Mouse (Mus musculus) heart, embryonic 11.5 days (tissue): ENCODE data around the gene Smtn. TPM values are rescaled to one million over a fixed set of nuclear protein-coding genes. Genes with fewer than 3 reads are reported as not detected.

Experiments
- ATAC-seq: fragments of 200-750 bp; cut with Nextera tagmentation; replicated peaks from 2 replicates; pipeline ENCODE4 v1.8.0; 2017; ENCODE audit warnings: moderate library complexity; ENCODE audit not compliant: insufficient number of reproducible peaks, low FRiP score, low TSS enrichment
- H3K27ac ChIP-seq: fragments of 300-500 bp; sonication (generic); 2 replicates; pipeline ENCODE4 v1.5.1; 2014; ENCODE audit warnings: mild to moderate bottlenecking, low read depth, low read length
- H3K27me3 ChIP-seq: fragments of 300-500 bp; sonication (generic); 2 replicates; pipeline ENCODE4 v1.6.1; 2014; ENCODE audit warnings: mild to moderate bottlenecking, low read length, mixed read lengths; ENCODE audit not compliant: control insufficient read depth, insufficient read depth
- H3K36me3 ChIP-seq: fragments of 300-500 bp; sonication (generic); 2 replicates; pipeline ENCODE4 v1.6.1; 2014; ENCODE audit warnings: mild to moderate bottlenecking, low read length, moderate library complexity, mixed read lengths; ENCODE audit not compliant: control insufficient read depth, insufficient read depth
- H3K4me1 ChIP-seq: fragments of 300-500 bp; sonication (generic); 2 replicates; pipeline ENCODE4 v1.6.1; 2014; ENCODE audit warnings: low read length; ENCODE audit not compliant: control insufficient read depth, insufficient read depth
- H3K4me2 ChIP-seq: fragments of 300-500 bp; sonication (generic); 2 replicates; pipeline ENCODE4 v1.6.1; 2014; ENCODE audit warnings: mild to moderate bottlenecking, moderate library complexity
- H3K4me3 ChIP-seq: fragments of 300-500 bp; sonication (generic); 2 replicates; pipeline ENCODE4 v1.5.1; 2014; ENCODE audit warnings: low read depth, low read length
- H3K9ac ChIP-seq: fragments of 300-500 bp; sonication (generic); 2 replicates; pipeline ENCODE4 v1.6.1; 2014; ENCODE audit warnings: mild to moderate bottlenecking, low read depth, low read length, moderate library complexity
- H3K9me3 ChIP-seq: fragments of 300-500 bp; sonication (generic); replicated peaks from 2 replicates; pipeline ENCODE4 v1.6.1; 2016; ENCODE audit warnings: low read length; ENCODE audit not compliant: control insufficient read depth
- WGBS: fragments of 180-500 bp; shearing (Covaris S2); extraction: QIAGEN DNeasy Blood & Tissue Kit; methylation state at CpG from one replicate; pipeline ENCODE4 v1.1.7; 2014; ENCODE audit not compliant: insufficient replicate concordance; 5-methylcytosine and 5-hydroxymethylcytosine counted together
- polyA plus RNA-seq: library from polyadenylated mRNA; unstranded; fragments of >200 nt; fragmentation: Nextera tagmentation; extraction: Ambion mirVana; gene quantifications from 2 replicates; pipeline ENCODE4 v1.2.1, GENCODE M21; 2014

Smtn gene
- polyA plus RNA-seq, 1 experiment from 2014 or later: 66.9 TPM

GRCm38 (mm10) chr11:3486349-3486748 is 54.1 kb downstream of the Smtn start:
- no peak for ATAC-seq
- Histone ChIP-seq H3K4me2 (no peak overlapping the region), H3K4me3 (no peak overlapping the region), H3K27ac (no peak overlapping the region), H3K4me1 (no peaks in the 10 kb centered on the region), H3K9ac (no peak overlapping the region), H3K9me3 (no peaks in the 10 kb centered on the region), H3K27me3 (no peaks in the 10 kb centered on the region), H3K36me3 (no peaks in the 10 kb centered on the region)
- WGBS: 63% methylated on average over 7 of the region's 7 CpGs

GRCm38 (mm10) chr11:3483980-3484642 is 56.3 kb downstream of the Smtn start:
- H3K36me3 ChIP-seq: no peaks in the 10 kb centered on the region
- ATAC-seq: no peak
- WGBS: 57% methylated on average over 11 of the region's 11 CpGs

GRCm38 (mm10) chr11:3475489-3475888 is 64.9 kb downstream of the Smtn start:
- H3K4me1 ChIP-seq: no peaks in the 10 kb centered on the region; the same call in 1 of the 2 replicates
- H3K4me2 ChIP-seq: no peak overlapping the region
- no peak overlapping the region for H3K27ac ChIP-seq
- H3K36me3 ChIP-seq: no peaks in the 10 kb centered on the region
- ATAC-seq: no peak
- no peak overlapping the region for H3K9ac ChIP-seq
- no peaks in the 10 kb centered on the region for H3K9me3 ChIP-seq
- H3K4me3 ChIP-seq: no peak overlapping the region
- 0 out of 2 replicates have a peak, but pooled peaks cover 3% of the 10 kb centered on the region for H3K27me3 ChIP-seq

More at GRCm38 (mm10) chr11:3483980-3484642, 56.3 kb downstream of the Smtn start:
- Histone ChIP-seq H3K9me3 (no peaks in the 10 kb centered on the region), H3K4me2 (no peak overlapping the region), H3K4me3 (no peak overlapping the region), H3K4me1 (no peaks in the 10 kb centered on the region), H3K27me3 (no peaks in the 10 kb centered on the region), H3K27ac (no peak overlapping the region), H3K9ac (no peak overlapping the region)

GRCm38 (mm10) chr11:3474480-3475115 is 65.8 kb downstream of the Smtn start:
- H3K27me3 ChIP-seq: 0 out of 2 replicates have a peak, but pooled peaks cover 3% of the 10 kb centered on the region
- H3K27ac ChIP-seq: no peak overlapping the region
- H3K9me3 ChIP-seq: no peaks in the 10 kb centered on the region
- 86% methylated on average over 7 of the region's 7 CpGs for WGBS
- no peaks in the 10 kb centered on the region; the same call in 1 of the 2 replicates for H3K4me1 ChIP-seq
- no peak overlapping the region for H3K4me3 ChIP-seq
- no peak overlapping the region for H3K4me2 ChIP-seq
- no peaks in the 10 kb centered on the region for H3K36me3 ChIP-seq
- ATAC-seq: no peak
- no peak overlapping the region for H3K9ac ChIP-seq

GRCm38 (mm10) chr11:3472484-3472883 is 67.9 kb downstream of the Smtn start:
- Histone ChIP-seq H3K4me3 (no peak overlapping the region), H3K36me3 (no peaks in the 10 kb centered on the region), H3K27ac (no peak overlapping the region), H3K9ac (no peak overlapping the region), H3K4me2 (no peak overlapping the region), H3K27me3 (0 out of 2 replicates have a peak, but pooled peaks cover 3% of the 10 kb centered on the region), H3K4me1 (no peaks in the 10 kb centered on the region; the same call in 1 of the 2 replicates), H3K9me3 (no peaks in the 10 kb centered on the region)
- ATAC-seq: no peak
- 17% methylated on average over 1 of the region's 1 CpGs for WGBS

- Histone ChIP-seq H3K36me3 (no peaks in the 10 kb centered on the region), H3K27me3 (0 out of 2 replicates have a peak, but pooled peaks cover 3% of the 10 kb centered on the region), H3K9me3 (no peaks in the 10 kb centered on the region), H3K4me3 (no peak overlapping the region), H3K4me1 (no peaks in the 10 kb centered on the region; the same call in 1 of the 2 replicates), H3K4me2 (no peak overlapping the region), H3K9ac (no peak overlapping the region), H3K27ac (no peak overlapping the region)
- no peak for ATAC-seq
- 28% methylated on average over 11 of the region's 11 CpGs for WGBS
These were observed 69.0 kb downstream of the Smtn start for GRCm38 (mm10) chr11:3471448-3471850.

Other genes with a start within 250 kb of the Smtn start
- gene Pik3ip1, start 210.2 kb downstream of the Smtn start, polyA plus RNA-seq: 12.2 and 14.2 TPM in 2 replicates
- gene Limk2, start 131.4 kb downstream of the Smtn start, polyA plus RNA-seq: 61.8 and 72.3 TPM in 2 replicates
- 27.5 and 31.4 TPM in 2 replicates for gene Rnf185, start 88.2 kb downstream of the Smtn start, polyA plus RNA-seq
- gene Pla2g3, start 52.3 kb downstream of the Smtn start, polyA plus RNA-seq: 0.26 and 0.39 TPM in 2 replicates
- 6.5 and 7.0 TPM in 2 replicates for gene Inpp5j, start 35.8 kb downstream of the Smtn start, polyA plus RNA-seq
- gene Selenom, start 25.9 kb downstream of the Smtn start, polyA plus RNA-seq: 122 and 127 TPM in 2 replicates
- 19.6 and 22.2 TPM in 2 replicates for gene Morc2a, start 108.6 kb upstream of the Smtn start, polyA plus RNA-seq